Mouse (Mus musculus) hindbrain, embryonic 14.5 days (tissue): Measurements from ENCODE around the gene Gpc5. TPM values are rescaled to one million over a fixed set of nuclear protein-coding genes. Genes with fewer than 3 reads are reported as not detected.
A peak's percentile ranks its signal among the peaks of the same experiment; 100 is the strongest.

Experiments used
- ATAC-seq: fragments of 200-750 bp; cut with Nextera tagmentation; 2 replicates; pipeline ENCODE4 v1.8.0; 2017; ENCODE audit warnings: moderate number of reproducible peaks, mild to moderate bottlenecking, moderate TSS enrichment, moderate library complexity; ENCODE audit not compliant: low FRiP score
- DNase-seq: peaks from one replicate; pipeline ENCODE4 v3.0.0-alpha.2; 2015; ENCODE audit warnings: low spot score
- H3K27ac ChIP-seq: fragments of 300-500 bp; sonication (generic); 2 replicates; pipeline ENCODE4 v1.5.1; 2014; ENCODE audit warnings: mild to moderate bottlenecking, moderate library complexity
- H3K27me3 ChIP-seq: fragments of 300-500 bp; sonication (generic); 2 replicates; pipeline ENCODE4 v1.6.1; 2014; ENCODE audit warnings: mild to moderate bottlenecking, low read length, mixed read lengths; ENCODE audit not compliant: control insufficient read depth, insufficient read depth
- H3K36me3 ChIP-seq: fragments of 300-500 bp; sonication (generic); replicated peaks from 2 replicates; pipeline ENCODE4 v1.6.1; 2014; ENCODE audit not compliant: control insufficient read depth, insufficient read depth
- H3K4me1 ChIP-seq: fragments of 300-500 bp; sonication (generic); replicated peaks from 2 replicates; pipeline ENCODE4 v1.6.1; 2014; ENCODE audit warnings: antibody characterized with exemption, low read length, mixed read lengths; ENCODE audit not compliant: control insufficient read depth, insufficient read depth
- H3K4me2 ChIP-seq: fragments of 300-500 bp; sonication (generic); replicated peaks from 2 replicates; pipeline ENCODE4 v1.6.1; 2014; ENCODE audit warnings: mild to moderate bottlenecking, moderate library complexity
- H3K4me3 ChIP-seq: fragments of 300-500 bp; sonication (generic); replicated peaks from 2 replicates; pipeline ENCODE4 v1.5.1; 2014; ENCODE audit warnings: mild to moderate bottlenecking, low read length
- H3K9ac ChIP-seq: fragments of 300-500 bp; sonication (generic); 2 replicates; pipeline ENCODE4 v1.6.1; 2014
- H3K9me3 ChIP-seq: fragments of 300-500 bp; sonication (generic); 2 replicates; pipeline ENCODE4 v1.6.1; 2016; ENCODE audit warnings: low read length; ENCODE audit not compliant: control insufficient read depth
- WGBS: fragments of 180-500 bp; shearing (Covaris S2); extraction: QIAGEN DNeasy Blood & Tissue Kit; methylation state at CpG from one replicate; pipeline ENCODE4 v1.1.7; 2014; 5-methylcytosine and 5-hydroxymethylcytosine counted together
- polyA plus RNA-seq: library from polyadenylated mRNA; unstranded; fragments of >200 nt; fragmentation: Nextera tagmentation; extraction: Ambion mirVana; gene quantifications from 2 replicates; pipeline ENCODE4 v1.2.1, GENCODE M21; 2014

Gene Gpc5
- 11.9 and 12.3 TPM in 2 replicates for polyA plus RNA-seq

DNA sequence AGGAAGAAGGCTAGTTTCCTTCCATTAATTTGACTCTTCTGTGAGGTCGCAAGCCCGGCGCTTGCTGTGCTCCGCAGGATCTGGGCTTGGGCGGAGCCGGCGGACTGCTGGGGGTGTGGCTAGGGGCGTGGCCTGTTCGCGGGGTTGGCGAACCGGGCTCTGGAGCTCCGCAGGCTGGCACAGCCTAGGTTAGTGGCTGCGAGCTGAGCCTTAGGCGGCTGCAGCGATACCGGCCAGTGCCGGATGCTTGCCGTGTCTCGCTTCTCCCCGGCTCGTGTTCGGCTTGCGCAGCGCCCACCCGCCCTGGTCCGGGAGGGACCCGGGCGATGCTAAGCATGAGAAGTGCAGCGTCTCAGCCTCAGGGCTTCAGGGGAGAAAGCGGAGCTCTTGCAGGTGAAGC is at the start of gene Gpc5:
TSS of gene Gpc5 (plus strand) at position 135 of the 400 bp plus-strand sequence.
- H3K36me3 ChIP-seq, result no peaks in the 10 kb centered on the region
- no peaks in the 10 kb centered on the region for H3K9me3 ChIP-seq
- ATAC-seq, result peak; percentile 99
- peak; percentile 84 for DNase-seq
- H3K9ac ChIP-seq, result peak within 1 kb of the TSS; percentile 67
- peak within 1 kb of the TSS; percentile 97 for H3K4me2 ChIP-seq
- no peaks in the 10 kb centered on the region; the same call in 1 of the 2 replicates for H3K4me1 ChIP-seq
- peak within 1 kb of the TSS; percentile 72 for H3K4me3 ChIP-seq
- WGBS, result under 1% methylated on average over 31 of the region's 31 CpGs
- peaks cover 49% of the 10 kb centered on the region for H3K27me3 ChIP-seq
- H3K27ac ChIP-seq, result no peak within 1 kb of the TSS

DNA sequence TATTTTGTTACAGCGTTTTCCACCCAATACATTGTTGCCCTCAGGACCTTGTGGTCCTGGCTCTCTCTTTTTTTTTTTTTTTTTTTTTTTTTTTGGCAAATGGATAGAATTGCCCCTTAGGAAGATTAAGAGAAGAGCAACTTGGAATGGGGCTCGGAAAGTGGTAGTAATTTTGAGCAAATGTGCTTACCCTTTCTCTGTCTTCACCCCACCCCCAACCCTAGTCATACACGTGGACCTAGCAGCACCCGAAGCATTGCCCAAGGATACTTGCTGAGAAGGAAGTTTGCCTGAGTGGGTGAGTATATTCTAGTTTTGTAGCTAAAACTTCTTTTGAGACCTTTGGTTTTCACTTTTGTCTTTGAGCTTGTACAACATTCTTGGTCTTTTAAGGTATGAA is 49.4 kb upstream of the Gpc5 start:
- ATAC-seq (no peak), DNase-seq (no peak)
- 0 out of 2 replicates have a peak overlapping the region, but pooled peaks have one; percentile 95 for H3K27ac ChIP-seq
- peak overlapping the region; percentile 96 for H3K9ac ChIP-seq
- H3K36me3 ChIP-seq, result peaks cover 49% of the 10 kb centered on the region
- peak overlapping the region; percentile 82 for H3K4me3 ChIP-seq
- peaks cover 20% of the 10 kb centered on the region for H3K4me1 ChIP-seq
- no peaks in the 10 kb centered on the region for H3K9me3 ChIP-seq
- H3K27me3 ChIP-seq, result 0 out of 2 replicates have a peak, but pooled peaks cover 13% of the 10 kb centered on the region
- peak overlapping the region; percentile 59 for H3K4me2 ChIP-seq
- 0% methylated on average over 4 of the region's 4 CpGs for WGBS

DNA sequence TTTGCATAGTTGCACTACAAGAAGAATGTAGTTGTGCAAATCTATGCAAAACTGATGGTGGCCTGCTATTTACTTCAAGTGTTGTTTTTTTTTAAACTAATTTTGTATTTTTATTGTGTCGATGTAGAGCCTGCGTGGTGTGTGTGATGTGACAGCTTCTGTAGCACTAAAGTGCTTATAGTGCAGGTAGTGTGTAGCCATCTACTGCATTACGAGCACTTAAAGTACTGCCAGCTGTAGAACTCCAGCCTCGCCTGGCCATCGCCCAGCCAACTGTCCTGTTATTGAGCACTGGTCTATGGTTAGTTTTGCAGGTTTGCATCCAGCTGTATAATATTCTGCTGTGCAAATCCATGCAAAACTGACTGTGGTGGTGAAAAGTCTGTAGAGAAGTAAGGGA is 48.0 kb upstream of the Gpc5 start:
- H3K27me3 ChIP-seq, result 0 out of 2 replicates have a peak, but pooled peaks cover 3% of the 10 kb centered on the region
- DNase-seq, result no peak
- no peak for ATAC-seq
- peak overlapping the region; percentile 59 for H3K4me2 ChIP-seq
- H3K4me3 ChIP-seq, result 0 out of 2 replicates have a peak overlapping the region, but pooled peaks have one; percentile 82
- H3K27ac ChIP-seq, result no peak overlapping the region
- no peak overlapping the region for H3K9ac ChIP-seq
- 85% methylated on average over 5 of the region's 5 CpGs for WGBS
- H3K36me3 ChIP-seq, result peaks cover 55% of the 10 kb centered on the region
- peaks cover 20% of the 10 kb centered on the region for H3K4me1 ChIP-seq
- no peaks in the 10 kb centered on the region for H3K9me3 ChIP-seq

DNA sequence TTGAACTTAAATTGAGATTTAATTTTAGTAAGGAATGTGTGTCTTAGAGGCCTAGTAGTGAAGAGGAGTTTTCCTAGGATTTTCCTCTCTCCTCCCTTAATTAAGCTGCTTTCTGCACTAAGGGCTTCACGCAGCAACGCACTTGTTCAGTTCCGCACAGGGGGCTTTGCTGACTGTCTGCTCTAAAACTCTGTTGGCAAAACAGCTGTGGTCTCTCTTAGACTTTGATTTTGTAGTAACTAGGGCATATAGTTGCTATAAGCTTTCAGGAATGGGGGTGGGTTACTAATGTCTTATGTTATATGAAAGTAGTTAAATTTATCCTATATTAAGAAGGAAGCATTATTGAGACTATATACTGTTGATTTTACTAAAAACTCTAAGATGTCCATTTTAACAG is 46.3 kb upstream of the Gpc5 start:
- ATAC-seq, result no peak
- no peak overlapping the region for H3K27ac ChIP-seq
- H3K4me3 ChIP-seq, result no peak overlapping the region
- no peaks in the 10 kb centered on the region for H3K9me3 ChIP-seq
- no peaks in the 10 kb centered on the region for H3K27me3 ChIP-seq
- no peak overlapping the region for H3K9ac ChIP-seq
- no peak overlapping the region for H3K4me2 ChIP-seq
- 80% methylated on average over 3 of the region's 3 CpGs for WGBS
- peaks cover 20% of the 10 kb centered on the region for H3K4me1 ChIP-seq
- DNase-seq, result no peak
- peaks cover 60% of the 10 kb centered on the region for H3K36me3 ChIP-seq

DNA sequence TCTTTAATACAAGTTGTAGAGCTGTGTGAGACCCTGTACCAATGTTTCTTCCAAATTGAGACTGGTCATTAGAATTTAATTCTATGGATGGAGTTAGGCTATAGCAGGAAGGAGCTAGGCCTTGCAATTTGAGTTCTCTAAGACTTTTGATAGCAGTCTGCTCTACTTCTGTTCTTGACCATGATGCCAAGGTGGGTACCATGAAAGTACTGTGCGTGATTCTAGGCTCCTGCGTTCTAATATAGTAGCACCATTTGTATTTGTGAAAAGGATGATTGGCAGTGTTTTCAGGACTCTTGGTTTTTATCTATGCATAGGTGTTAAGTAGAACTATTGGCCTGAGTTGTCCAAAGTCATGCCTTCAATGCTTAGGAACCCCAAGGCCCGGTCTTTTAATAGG is 44.7 kb upstream of the Gpc5 start:
- ATAC-seq, result no peak

DNA sequence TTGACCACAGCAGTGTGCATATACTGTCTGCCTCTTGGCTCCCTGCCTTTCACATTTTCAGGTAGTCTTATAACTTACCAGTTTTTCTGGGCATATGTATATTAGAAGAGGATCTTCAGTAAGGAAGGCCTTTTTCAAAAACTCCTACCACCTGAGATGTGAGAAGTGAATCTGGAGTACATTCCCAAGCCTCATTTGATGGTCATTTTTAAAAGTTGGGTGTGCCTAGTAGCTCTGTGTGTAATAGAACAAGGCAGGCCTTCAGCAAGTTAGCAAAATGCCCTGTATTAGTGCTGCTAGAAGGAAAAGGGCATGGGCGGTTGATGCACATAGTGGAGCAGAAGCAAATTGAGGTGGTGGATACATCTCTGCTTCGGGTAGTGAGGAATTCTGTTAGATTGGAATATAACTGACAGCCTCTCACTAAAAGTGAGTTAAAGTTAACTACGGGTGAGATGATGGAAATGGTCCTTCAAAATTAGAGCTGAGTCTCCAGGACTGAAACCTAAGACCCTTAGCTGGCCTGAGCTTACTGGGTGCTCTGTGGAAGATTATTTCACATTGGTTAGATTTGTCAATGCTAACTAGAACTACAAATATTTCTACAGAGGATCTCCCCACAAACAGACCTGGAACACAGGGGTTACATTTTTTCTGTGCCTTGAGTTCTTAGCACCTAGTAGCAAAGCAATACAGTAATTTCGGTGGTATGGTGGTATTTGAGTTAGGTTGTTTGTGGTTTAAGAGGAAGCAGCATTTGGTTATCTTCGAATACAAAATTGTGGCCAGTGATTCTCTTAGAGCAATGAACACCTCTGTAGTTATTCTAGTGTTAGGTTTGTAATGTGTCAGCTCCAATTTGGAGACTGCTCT is 43.8 kb upstream of the Gpc5 start:
- H3K27ac ChIP-seq, result no peak overlapping the region
- no peak for DNase-seq
- ATAC-seq, result no peak
- H3K4me3 ChIP-seq, result no peak overlapping the region
- H3K9ac ChIP-seq, result no peak overlapping the region
- H3K4me2 ChIP-seq, result no peak overlapping the region
- H3K27me3 ChIP-seq, result no peaks in the 10 kb centered on the region
- peaks cover 11% of the 10 kb centered on the region for H3K4me1 ChIP-seq
- H3K36me3 ChIP-seq, result peaks cover 55% of the 10 kb centered on the region
- no peaks in the 10 kb centered on the region for H3K9me3 ChIP-seq
- 58% methylated on average over 5 of the region's 5 CpGs for WGBS

More for the DNA sequence above, 44.7 kb upstream of the Gpc5 start:
- H3K4me1 ChIP-seq, result peaks cover 20% of the 10 kb centered on the region
- no peak for DNase-seq
- no peaks in the 10 kb centered on the region for H3K27me3 ChIP-seq
- WGBS, result 91% methylated on average over 3 of the region's 3 CpGs
- peaks cover 60% of the 10 kb centered on the region for H3K36me3 ChIP-seq
- H3K27ac ChIP-seq, result no peak overlapping the region
- no peak overlapping the region for H3K4me2 ChIP-seq
- H3K9ac ChIP-seq, result no peak overlapping the region
- no peak overlapping the region for H3K4me3 ChIP-seq
- H3K9me3 ChIP-seq, result no peaks in the 10 kb centered on the region

DNA sequence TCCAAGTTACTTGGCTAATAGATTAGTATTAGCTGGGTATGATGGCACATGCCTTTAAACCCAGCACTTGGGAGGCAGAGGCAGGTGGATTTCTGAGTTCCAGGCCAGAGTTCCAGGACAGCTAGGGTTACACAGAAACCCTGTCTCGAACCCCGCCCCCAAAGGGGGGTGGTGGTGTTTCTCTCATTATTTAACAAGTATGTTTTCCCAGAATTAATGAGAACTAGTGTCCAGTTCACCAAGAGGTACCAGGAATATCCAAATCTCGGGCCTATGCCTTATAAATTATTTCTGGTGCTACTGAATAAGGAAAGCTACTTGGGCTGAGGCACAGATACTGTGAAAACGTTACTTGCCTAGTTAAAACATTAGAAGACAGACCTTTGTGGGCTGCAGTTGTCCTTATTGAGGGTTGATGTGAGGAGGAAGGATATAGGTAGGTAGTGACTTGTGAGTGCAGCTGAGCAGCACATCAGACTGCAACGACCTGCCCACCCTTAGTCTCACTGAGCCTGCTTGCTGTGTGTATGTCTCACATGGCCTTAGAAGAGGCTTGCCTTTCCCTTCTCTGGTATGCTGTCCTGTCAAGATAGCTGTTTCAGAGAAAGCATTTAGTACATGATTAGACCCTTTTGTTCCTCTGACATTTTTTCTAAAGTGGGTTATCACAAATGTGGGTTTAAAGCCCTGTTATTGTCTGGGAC is 43.0 kb upstream of the Gpc5 start:
- Histone ChIP-seq H3K27me3 (no peaks in the 10 kb centered on the region), H3K27ac (no peak overlapping the region), H3K4me3 (no peak overlapping the region), H3K9ac (no peak overlapping the region), H3K4me2 (no peak overlapping the region), H3K9me3 (no peaks in the 10 kb centered on the region), H3K36me3 (peaks cover 47% of the 10 kb centered on the region), H3K4me1 (peaks cover 3% of the 10 kb centered on the region; the same call in 1 of the 2 replicates)
- WGBS, result 36% methylated on average over 5 of the region's 5 CpGs
- DNase-seq, result no peak
- peak; percentile 28; the same call in 1 of the 2 replicates for ATAC-seq

DNA sequence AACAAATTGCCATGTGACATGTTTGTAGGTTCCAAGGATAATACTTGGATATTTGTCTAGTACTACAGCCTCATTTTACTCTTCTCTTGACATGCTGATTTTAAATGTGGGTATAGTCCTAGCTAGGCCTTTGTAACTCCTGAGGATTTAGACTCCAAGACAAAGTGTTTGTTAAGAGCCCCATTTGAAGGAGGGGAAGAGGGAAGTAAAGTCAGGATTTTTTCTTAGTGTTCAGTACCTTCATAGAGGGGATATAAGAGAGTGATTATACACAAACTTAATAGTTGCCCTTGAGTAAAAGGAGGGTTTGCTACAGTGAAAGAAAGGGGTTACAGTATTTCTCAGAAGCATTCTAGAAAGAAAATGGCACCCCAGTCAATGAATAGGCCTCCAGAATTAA is 42.2 kb upstream of the Gpc5 start:
- no peak overlapping the region for H3K27ac ChIP-seq
- ATAC-seq, result no peak
- peaks cover 39% of the 10 kb centered on the region for H3K36me3 ChIP-seq
- no peaks in the 10 kb centered on the region for H3K27me3 ChIP-seq
- no peak overlapping the region for H3K4me3 ChIP-seq
- H3K4me2 ChIP-seq, result no peak overlapping the region
- no peaks in the 10 kb centered on the region for H3K9me3 ChIP-seq
- DNase-seq, result no peak
- no peaks in the 10 kb centered on the region for H3K4me1 ChIP-seq
- no peak overlapping the region for H3K9ac ChIP-seq

DNA sequence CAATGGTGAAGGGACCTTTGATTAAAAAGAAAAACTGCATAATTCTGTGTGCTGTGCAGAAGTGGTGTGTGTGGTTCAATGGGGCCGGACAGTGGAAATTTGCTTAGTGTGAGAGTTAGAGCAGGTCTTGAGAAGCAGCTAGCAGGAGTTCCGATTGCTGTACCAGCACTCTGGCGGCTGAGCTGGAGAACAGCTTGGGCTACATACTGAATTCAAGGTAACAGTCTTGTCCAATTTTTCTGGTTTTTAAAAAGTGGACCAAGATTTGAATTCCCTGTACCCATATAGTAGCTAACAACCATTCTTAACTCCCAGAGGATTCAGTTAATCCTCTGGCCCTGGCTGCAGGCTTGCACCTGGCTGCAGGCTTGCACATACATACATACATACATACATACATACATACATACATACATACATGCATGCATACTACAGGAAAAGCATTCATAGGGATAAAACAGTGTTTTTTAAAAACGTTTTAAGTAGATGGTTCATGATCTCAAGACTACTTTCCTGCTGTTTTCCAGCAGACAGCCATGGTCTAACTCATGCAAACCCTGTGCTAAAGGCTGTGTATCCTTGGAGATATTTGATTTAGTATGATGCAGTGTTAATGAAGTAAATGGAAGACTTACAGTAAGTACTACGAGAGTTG is 40.8 kb upstream of the Gpc5 start:
- Histone ChIP-seq H3K27me3 (no peaks in the 10 kb centered on the region), H3K4me3 (no peak overlapping the region), H3K9me3 (no peaks in the 10 kb centered on the region), H3K4me2 (no peak overlapping the region), H3K9ac (no peak overlapping the region), H3K27ac (no peak overlapping the region), H3K4me1 (no peaks in the 10 kb centered on the region), H3K36me3 (peaks cover 25% of the 10 kb centered on the region)
- 81% methylated on average over 5 of the region's 5 CpGs for WGBS
- no peak for DNase-seq
- no peak for ATAC-seq
